Mouse (Mus musculus) liver, embryonic 14.5 days (tissue): ENCODE data around the gene Pcsk5. TPM values are rescaled to one million over a fixed set of nuclear protein-coding genes. Genes with fewer than 3 reads are reported as not detected.

Source experiments
- ATAC-seq: fragments of 200-750 bp; cut with Nextera tagmentation; 2 replicates; pipeline ENCODE4 v1.8.0; 2017; ENCODE audit warnings: moderate number of reproducible peaks, mild to moderate bottlenecking, moderate library complexity; ENCODE audit not compliant: insufficient read depth
- DNase-seq, 3 experiments: peaks; one replicate each; pipeline ENCODE4 v3.0.0-alpha.2; 2012 to 2013; ENCODE audit warnings: low read depth in 3 of 3, low spot score in 3 of 3
- H3K27ac ChIP-seq: fragments of 300-500 bp; sonication (generic); 2 replicates; pipeline ENCODE4 v1.5.1; 2014; ENCODE audit warnings: moderate library complexity, mild to moderate bottlenecking, control low read depth, inconsistent platforms
- H3K27me3 ChIP-seq: fragments of 300-500 bp; sonication (generic); 2 replicates; pipeline ENCODE4 v1.6.1; 2014; ENCODE audit warnings: mild to moderate bottlenecking, low read length, moderate library complexity; ENCODE audit not compliant: control insufficient read depth, insufficient read depth
- H3K36me3 ChIP-seq: fragments of 300-500 bp; sonication (generic); replicated peaks from 2 replicates; pipeline ENCODE4 v1.6.1; 2014; ENCODE audit warnings: low read depth; ENCODE audit not compliant: control insufficient read depth, insufficient read depth
- H3K4me1 ChIP-seq, 2 experiments: fragments of 200-500 bp in 1 of 2; fragments of 300-500 bp in 1 of 2; sonication (generic) in 1 of 2; replicated peaks; 2 replicates each; pipeline ENCODE4 v1.6.1; 2012 to 2014; ENCODE audit warnings: antibody characterized with exemption in 1 of 2, inconsistent platforms in 1 of 2, low read length in 1 of 2; ENCODE audit not compliant: control insufficient read depth in 2 of 2, insufficient read depth in 2 of 2
- H3K4me2 ChIP-seq: fragments of 300-500 bp; sonication (generic); 2 replicates; pipeline ENCODE4 v1.6.1; 2014; ENCODE audit warnings: low read depth, mild to moderate bottlenecking, control low read depth, moderate library complexity
- H3K4me3 ChIP-seq, 2 experiments: fragments of 200-500 bp in 1 of 2; fragments of 300-500 bp in 1 of 2; sonication (generic) in 1 of 2; 2 replicates each; pipeline ENCODE4 v1.5.1; 2012 to 2014; ENCODE audit warnings: low read depth in 2 of 2, low read length in 2 of 2, mild to moderate bottlenecking in 2 of 2, control low read depth in 1 of 2, inconsistent platforms in 1 of 2, moderate library complexity in 1 of 2; ENCODE audit not compliant: insufficient read depth in 1 of 2
- H3K9ac ChIP-seq: fragments of 300-500 bp; sonication (generic); replicated peaks from 2 replicates; pipeline ENCODE4 v1.6.1; 2014; ENCODE audit warnings: mild to moderate bottlenecking, control low read depth, moderate library complexity
- H3K9me3 ChIP-seq: fragments of 300-500 bp; sonication (generic); 2 replicates; pipeline ENCODE4 v1.6.1; 2016; ENCODE audit warnings: low read length, mixed read lengths; ENCODE audit not compliant: control insufficient read depth
- CTCF ChIP-seq: IDR thresholded peaks from 2 replicates; pipeline ENCODE4 v1.5.1; 2016; ENCODE audit warnings: antibody characterized with exemption, low read depth, control low read depth
- EP300 ChIP-seq: IDR thresholded peaks from 2 replicates; pipeline ENCODE4 v1.6.1; 2016; ENCODE audit warnings: antibody characterized with exemption, low read depth
- WGBS: fragments of 180-500 bp; shearing (Covaris S2); extraction: QIAGEN DNeasy Blood & Tissue Kit; methylation state at CpG from one replicate; pipeline ENCODE4 v1.1.7; 2014; ENCODE audit not compliant: insufficient replicate concordance; 5-methylcytosine and 5-hydroxymethylcytosine counted together
- polyA plus RNA-seq, 2 experiments: library from polyadenylated mRNA; depleted of rRNA in 1 of 2; stranded (reverse) in 1 of 2; unstranded in 1 of 2; fragments of >200 nt; fragmentation: Nextera tagmentation in 1 of 2; extraction: Ambion mirVana in 1 of 2; gene quantifications; 2 replicates each; pipeline versions ENCODE4 v1.2.1 to v1.2.3; 2012 to 2014

Pcsk5 gene
- polyA plus RNA-seq, 2 experiments, result 0.58 to 0.61 TPM

DNA sequence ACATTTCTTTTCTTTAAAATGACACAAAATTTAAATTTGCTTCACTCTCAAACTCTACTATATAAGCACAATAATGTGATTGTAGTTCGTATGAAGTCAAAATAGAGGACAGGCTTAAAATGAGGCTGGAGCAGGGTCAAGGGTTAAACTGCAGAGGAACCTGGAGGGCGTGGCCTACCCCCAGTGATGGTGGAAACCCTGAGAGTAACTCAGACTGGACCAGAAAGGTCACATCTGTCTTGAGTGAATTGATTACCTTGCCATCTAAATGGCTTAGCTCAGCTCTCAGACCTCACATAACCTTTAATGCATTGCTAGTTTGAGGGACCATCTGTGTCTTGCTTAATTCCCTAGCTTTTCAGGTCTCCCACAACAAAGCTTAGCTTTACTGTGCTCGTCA is 323.0 kb downstream of the Pcsk5 start:
- WGBS, result 50% methylated on average over 3 of the region's 3 CpGs
- Histone ChIP-seq H3K4me3 (no peak overlapping the region), H3K9ac (no peak overlapping the region), H3K36me3 (no peaks in the 10 kb centered on the region), H3K4me2 (no peak overlapping the region), H3K9me3 (no peaks in the 10 kb centered on the region), H3K4me1 (no peaks in the 10 kb centered on the region), H3K27ac (no peak overlapping the region), H3K27me3 (no peaks in the 10 kb centered on the region)
- no peak for TF ChIP-seq CTCF
- TF ChIP-seq EP300, result no peak
- ATAC-seq, result no peak
- DNase-seq, result no peak

DNA sequence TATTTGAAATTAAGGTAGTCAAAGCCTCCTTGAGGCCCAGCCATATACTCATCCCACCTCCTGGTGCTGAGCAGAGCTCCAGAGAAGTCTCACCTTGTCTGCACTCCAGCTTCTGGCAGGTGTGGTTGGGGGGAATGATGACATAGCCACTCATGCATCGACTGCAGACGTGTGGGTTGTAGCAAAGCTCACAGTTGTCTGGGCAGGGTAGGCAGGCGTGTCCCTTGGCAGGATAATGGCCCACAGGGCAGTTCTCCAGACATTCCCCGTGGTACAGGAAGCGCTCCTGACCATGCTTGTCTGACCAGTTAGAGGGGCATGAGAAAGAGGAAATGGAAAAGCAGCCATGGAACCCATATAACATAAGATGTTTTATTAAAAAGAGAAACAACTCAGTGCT is 326.1 kb downstream of the Pcsk5 start:
- WGBS, result 38% methylated on average over 5 of the region's 5 CpGs

DNA sequence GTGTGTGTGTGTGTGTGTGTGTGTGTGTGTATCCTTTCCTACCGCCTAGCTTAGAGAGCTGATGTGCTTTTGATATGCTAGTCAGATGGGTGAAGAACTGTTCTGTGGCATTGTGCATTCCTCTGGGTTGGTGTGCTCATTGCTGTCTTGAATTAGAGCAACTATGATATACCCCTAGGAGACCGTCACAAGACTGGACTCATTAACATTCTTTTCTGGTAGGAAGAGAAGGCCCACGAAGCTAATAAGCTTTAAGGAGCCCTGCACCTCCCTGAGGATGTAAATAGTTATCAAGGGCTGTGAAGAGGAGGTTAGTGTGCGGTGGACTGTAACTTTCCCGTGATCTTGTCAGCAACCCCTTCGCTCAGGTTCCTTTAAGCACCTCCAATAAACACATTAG is 333.2 kb downstream of the Pcsk5 start:
- no peaks in the 10 kb centered on the region for H3K36me3 ChIP-seq
- H3K9ac ChIP-seq, result no peak overlapping the region
- H3K4me2 ChIP-seq, result no peak overlapping the region
- ATAC-seq (no peak), DNase-seq (no peak)
- H3K27me3 ChIP-seq, result no peaks in the 10 kb centered on the region
- no peaks in the 10 kb centered on the region for H3K4me1 ChIP-seq
- no peak overlapping the region for H3K27ac ChIP-seq
- 49% methylated on average over 6 of the region's 6 CpGs for WGBS
- H3K9me3 ChIP-seq, result no peaks in the 10 kb centered on the region
- no peak overlapping the region for H3K4me3 ChIP-seq
- TF ChIP-seq CTCF (no peak), EP300 (no peak)

More for the DNA sequence above, 326.1 kb downstream of the Pcsk5 start:
- Histone ChIP-seq H3K4me3 (no peak overlapping the region), H3K9me3 (no peaks in the 10 kb centered on the region), H3K27me3 (no peaks in the 10 kb centered on the region), H3K4me1 (no peaks in the 10 kb centered on the region), H3K4me2 (no peak overlapping the region), H3K9ac (no peak overlapping the region), H3K27ac (no peak overlapping the region), H3K36me3 (no peaks in the 10 kb centered on the region)
- no peak for DNase-seq
- TF ChIP-seq EP300 (no peak), CTCF (no peak)
- no peak for ATAC-seq

DNA sequence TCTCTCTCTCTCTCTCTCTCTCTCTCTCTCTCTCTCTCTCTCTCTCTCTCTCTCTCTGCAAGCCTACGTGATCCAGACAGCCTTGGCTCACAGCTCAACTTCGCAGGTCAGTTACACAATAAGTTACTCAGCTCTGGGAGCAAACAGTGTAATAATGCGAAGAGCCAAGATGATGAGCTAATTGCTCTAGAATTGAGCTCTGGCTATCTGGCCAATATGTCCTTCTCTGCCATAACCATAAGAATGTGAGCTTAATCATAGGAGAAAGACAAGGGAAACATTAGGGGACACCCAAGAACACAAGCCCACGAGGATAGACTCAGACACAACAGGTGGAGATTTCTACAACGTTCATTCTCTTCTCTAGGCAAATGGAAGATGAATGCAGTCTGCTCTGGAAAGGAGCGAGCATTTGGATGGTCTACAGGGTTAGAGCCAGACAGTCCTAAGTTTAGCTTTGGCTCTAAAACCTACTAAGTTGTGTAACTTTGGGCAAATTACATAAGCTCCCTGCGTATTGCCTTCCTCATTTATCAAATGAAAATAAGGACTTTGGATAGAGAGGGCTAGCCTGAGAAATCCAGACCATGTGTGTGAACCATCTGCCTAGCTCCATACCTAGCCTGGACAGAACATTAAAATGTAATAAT is 338.7 kb downstream of the Pcsk5 start:
- no peaks in the 10 kb centered on the region for H3K9me3 ChIP-seq
- no peak overlapping the region for H3K4me3 ChIP-seq
- H3K9ac ChIP-seq, result no peak overlapping the region
- ATAC-seq, result no peak
- H3K36me3 ChIP-seq, result no peaks in the 10 kb centered on the region
- no peak overlapping the region for H3K4me2 ChIP-seq
- H3K27me3 ChIP-seq, result no peaks in the 10 kb centered on the region
- H3K4me1 ChIP-seq, result no peaks in the 10 kb centered on the region
- DNase-seq, result no peak
- no peak overlapping the region for H3K27ac ChIP-seq
- WGBS, result 52% methylated on average over 7 of the region's 7 CpGs
- no peak for TF ChIP-seq EP300
- TF ChIP-seq CTCF, result no peak

DNA sequence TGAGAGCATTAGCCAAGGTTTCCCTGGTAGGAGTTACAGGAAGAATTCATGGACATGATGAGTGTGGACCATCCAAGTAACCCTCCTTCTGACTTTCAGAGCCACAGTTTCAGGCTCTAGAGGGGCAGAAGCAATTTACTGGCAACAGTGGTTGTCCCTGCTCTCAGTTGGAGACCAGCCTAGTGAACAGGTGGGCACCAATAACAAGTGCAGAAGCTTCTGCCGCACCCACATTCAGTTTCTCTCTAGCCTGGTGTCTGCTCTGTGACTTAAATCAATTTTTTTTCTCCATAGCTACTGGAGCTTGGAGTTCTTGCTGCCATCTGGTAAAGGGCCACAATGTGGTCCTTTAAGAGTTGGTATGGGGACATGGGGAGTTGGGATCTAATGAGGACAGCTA is 341.3 kb downstream of the Pcsk5 start:
- Histone ChIP-seq H3K27ac (no peak overlapping the region), H3K4me2 (no peak overlapping the region), H3K27me3 (no peaks in the 10 kb centered on the region), H3K4me1 (no peaks in the 10 kb centered on the region), H3K9me3 (no peaks in the 10 kb centered on the region), H3K36me3 (no peaks in the 10 kb centered on the region), H3K4me3 (no peak overlapping the region), H3K9ac (no peak overlapping the region)
- no peak for DNase-seq
- TF ChIP-seq EP300, result no peak
- TF ChIP-seq CTCF, result no peak
- WGBS, result 67% methylated on average over 1 of the region's 1 CpGs
- ATAC-seq, result no peak
